Mouse (Mus musculus): ENCODE measurements around the gene Slc7a15.

- no peak for TF ChIP-seq CTCF (IDR thresholded peaks at IDR 0.05; ENCODE audit: low read depth, low read length)
- no peak for TF ChIP-seq TAL1 (conservative IDR thresholded peaks at IDR 0.05; ENCODE audit: low read depth, low read length)
Measured at GRCm38 (mm10) chr12:8609070-8609469, 10.2 kb upstream of the Slc7a15 start.

Data from G1E (cell line).